Mouse (Mus musculus) testis, adult 2 months (tissue): ENCODE data around the gene Rbm42. TPM values are rescaled to one million over a fixed set of nuclear protein-coding genes. Genes with fewer than 3 reads are reported as not detected.

Source experiments
- H3K27ac ChIP-seq: fragments of 200-500 bp; 2 replicates; pipeline ENCODE4 v1.5.1; 2012; ENCODE audit warnings: low read depth, low read length; ENCODE audit not compliant: control insufficient read depth, insufficient read depth
- H3K27me3 ChIP-seq: fragments of 200-500 bp; 2 replicates; pipeline ENCODE4 v1.6.1; 2012; ENCODE audit warnings: mild to moderate bottlenecking, low read length, moderate library complexity; ENCODE audit not compliant: control insufficient read depth, insufficient read depth
- H3K36me3 ChIP-seq: fragments of 200-500 bp; 2 replicates; pipeline ENCODE4 v1.6.1; 2012; ENCODE audit warnings: mild to moderate bottlenecking, low read length; ENCODE audit not compliant: control insufficient read depth, insufficient read depth
- H3K4me1 ChIP-seq: fragments of 200-500 bp; 2 replicates; pipeline ENCODE4 v1.6.1; 2012; ENCODE audit warnings: low read length; ENCODE audit not compliant: control insufficient read depth, insufficient read depth
- H3K4me3 ChIP-seq: fragments of 200-500 bp; 2 replicates; pipeline ENCODE4 v1.5.1; 2012; ENCODE audit warnings: low read depth, mild to moderate bottlenecking, low read length, moderate library complexity, mixed read lengths; ENCODE audit not compliant: control insufficient read depth
- CTCF ChIP-seq: fragments of 200-500 bp; IDR thresholded peaks from 2 replicates; pipeline ENCODE4 v1.5.1; 2012; ENCODE audit warnings: low read depth, mild to moderate bottlenecking, inconsistent platforms, low read length, moderate library complexity; ENCODE audit not compliant: control insufficient read depth, insufficient read depth, insufficient replicate concordance
- POLR2A ChIP-seq: fragments of 200-500 bp; IDR thresholded peaks from 2 replicates; pipeline ENCODE4 v1.6.1; 2012; ENCODE audit warnings: low read depth, mild to moderate bottlenecking, inconsistent platforms, low read length, moderate library complexity; ENCODE audit not compliant: control insufficient read depth
- polyA plus RNA-seq: library from polyadenylated mRNA; depleted of rRNA; stranded (reverse); fragments of >200 nt; gene quantifications from 2 replicates; pipeline ENCODE4 v1.2.3, GENCODE M21; 2012; rRNA removed

The Rbm42 gene
- polyA plus RNA-seq, 1 experiment: 27.1 TPM

DNA sequence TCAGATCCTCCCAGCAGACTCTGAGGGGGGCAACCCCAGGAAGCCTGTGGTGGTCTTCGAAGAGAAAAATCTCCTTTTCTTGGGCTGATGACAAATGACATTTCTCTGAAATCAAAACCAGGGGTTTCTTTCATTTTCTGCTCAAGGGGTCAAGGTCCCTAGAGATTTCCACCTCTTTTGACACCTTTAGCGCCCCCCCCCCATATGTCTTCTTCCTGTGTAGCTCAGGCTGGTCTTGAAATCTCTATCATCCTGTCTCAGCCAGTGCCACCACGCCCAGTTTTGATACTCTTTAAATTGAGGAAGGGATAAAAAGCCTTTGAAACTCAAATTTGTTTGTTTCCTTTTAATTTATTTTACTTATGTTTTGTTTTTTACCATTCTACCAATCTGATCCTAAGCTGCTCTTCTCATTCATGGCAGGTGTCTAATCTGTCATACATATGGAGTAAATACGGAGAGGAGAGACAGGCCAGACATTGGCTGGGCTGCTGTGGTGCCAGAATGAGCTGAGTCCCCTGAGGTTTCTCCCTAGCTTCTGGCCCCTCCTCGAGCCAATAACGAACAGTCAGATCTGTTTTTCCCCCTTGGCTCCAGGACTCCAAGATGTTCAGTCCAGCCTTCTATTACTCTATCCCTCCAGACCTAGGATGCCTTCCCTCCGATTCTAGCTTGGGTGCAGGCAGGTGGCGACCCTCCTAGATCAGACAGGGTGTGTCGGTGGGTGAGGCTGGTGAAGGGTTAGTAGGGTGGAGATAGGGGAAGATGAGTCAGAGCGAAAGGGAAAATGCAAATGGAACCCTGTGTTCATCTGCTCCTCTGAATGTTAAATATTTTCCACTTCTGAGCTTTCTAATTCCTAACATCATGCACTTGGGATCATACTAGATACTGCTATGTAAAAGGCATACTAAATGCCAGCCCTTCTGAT is 56.3 kb downstream of the Rbm42 start:
- Histone ChIP-seq H3K36me3 (peaks cover 2% of the 10 kb centered on the region), H3K4me1 (peaks cover 25% of the 10 kb centered on the region), H3K27ac (no peak overlapping the region), H3K27me3 (no peaks in the 10 kb centered on the region), H3K4me3 (peak overlapping the region; percentile 77)
- TF ChIP-seq CTCF: no peak
- no peak for TF ChIP-seq POLR2A

DNA sequence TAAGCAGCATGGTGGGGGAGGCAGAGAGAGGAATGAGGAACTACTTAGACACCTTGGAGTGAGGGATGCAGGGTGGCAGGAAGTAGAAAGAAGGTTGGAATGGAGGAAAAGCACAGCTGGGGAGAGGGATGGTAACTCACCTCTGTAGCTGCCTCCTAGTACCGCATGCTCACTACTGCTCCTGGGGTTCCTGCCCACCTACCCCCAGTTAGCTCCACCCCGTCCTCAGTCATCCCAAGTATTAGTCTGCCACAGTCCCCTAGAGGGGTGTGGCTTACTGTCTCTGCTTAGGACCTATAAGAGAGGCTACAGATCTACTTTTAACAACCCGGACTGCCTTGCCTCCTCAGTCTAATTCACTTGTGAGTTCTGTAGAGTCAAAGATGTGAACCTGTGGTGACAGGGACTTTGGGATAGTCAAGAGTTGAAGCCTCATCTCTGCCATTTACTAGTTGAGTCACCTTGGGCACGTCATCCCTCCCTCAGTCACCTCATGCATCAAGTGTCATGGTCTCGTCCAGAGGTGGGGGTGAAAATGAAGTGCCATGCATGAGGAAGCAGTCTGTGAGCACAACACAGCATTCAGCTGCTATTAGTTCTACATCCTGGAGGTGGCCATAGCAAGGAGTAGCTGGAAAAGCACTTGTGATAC is 57.2 kb downstream of the Rbm42 start:
- Histone ChIP-seq H3K4me1 (peaks cover 27% of the 10 kb centered on the region), H3K4me3 (peak overlapping the region; percentile 77), H3K27ac (peak overlapping the region; percentile 19; the same call in 1 of the 2 replicates), H3K36me3 (no peaks in the 10 kb centered on the region; the same call in none of the 2 replicates), H3K27me3 (no peaks in the 10 kb centered on the region)
- TF ChIP-seq CTCF (no peak), POLR2A (no peak)

DNA sequence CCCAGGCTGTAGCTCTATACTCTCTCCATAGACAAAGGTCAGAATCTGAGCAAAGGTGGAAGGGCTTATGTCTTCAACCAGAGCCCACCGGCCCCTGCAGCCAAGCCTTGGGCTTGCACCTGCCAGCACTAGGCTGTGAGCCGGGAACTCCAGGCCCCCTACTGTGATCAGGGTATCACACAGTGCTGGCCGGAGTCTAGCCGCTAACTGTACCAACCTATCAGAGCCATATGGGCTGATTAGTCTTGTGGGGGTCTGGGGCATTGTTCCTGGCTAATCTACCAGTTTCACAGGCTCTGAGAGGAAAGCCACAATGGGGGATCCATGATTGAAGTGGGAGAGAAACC is 58.5 kb downstream of the Rbm42 start:
- Histone ChIP-seq H3K27me3 (no peaks in the 10 kb centered on the region), H3K27ac (peak overlapping the region; percentile 10; the same call in 1 of the 2 replicates), H3K4me3 (peak overlapping the region; percentile 88), H3K4me1 (peaks cover 33% of the 10 kb centered on the region), H3K36me3 (no peaks in the 10 kb centered on the region; the same call in 1 of the 2 replicates)
- TF ChIP-seq CTCF (no peak), POLR2A (no peak)

Other genes with a start within 250 kb of the Rbm42 start
- gene Tyrobp, start 236.6 kb downstream of the Rbm42 start, polyA plus RNA-seq: 7.0 and 9.1 TPM in 2 replicates
- 0.93 TPM in 1 of 2 replicates, not detected in the other for gene Hcst, start 230.5 kb downstream of the Rbm42 start, polyA plus RNA-seq
- 0.36 and 0.52 TPM in 2 replicates for gene Nfkbid, start 228.6 kb downstream of the Rbm42 start, polyA plus RNA-seq
- gene Aplp1, start 204.8 kb downstream of the Rbm42 start, polyA plus RNA-seq: 15.1 and 15.6 TPM in 2 replicates
- 0.31 TPM in 1 of 2 replicates, not detected in the other for gene Kirrel2, start 192.6 kb downstream of the Rbm42 start, polyA plus RNA-seq
- 0.07 and 0.12 TPM in 2 replicates for gene Nphs1, start 192.0 kb downstream of the Rbm42 start, polyA plus RNA-seq
- gene Prodh2, start 156.7 kb downstream of the Rbm42 start, polyA plus RNA-seq: 0.10 TPM in 1 of 2 replicates, not detected in the other
- 136 TPM in 2 replicates for gene Arhgap33, start 115.3 kb downstream of the Rbm42 start, polyA plus RNA-seq
- 74.3 and 82.9 TPM in 2 replicates for gene Hspb6, start 98.1 kb downstream of the Rbm42 start, polyA plus RNA-seq
- gene Proser3, start 98.0 kb downstream of the Rbm42 start, polyA plus RNA-seq: 33.9 and 37.5 TPM in 2 replicates
- gene Lin37, start 90.5 kb downstream of the Rbm42 start, polyA plus RNA-seq: 39.9 and 47.0 TPM in 2 replicates
- 51.9 and 52.2 TPM in 2 replicates for gene U2af1l4, start 87.0 kb downstream of the Rbm42 start, polyA plus RNA-seq
- gene Gm49396, start 87.0 kb downstream of the Rbm42 start, polyA plus RNA-seq: 0.58 and 0.80 TPM in 2 replicates
- gene Psenen, start 86.7 kb downstream of the Rbm42 start, polyA plus RNA-seq: 147 and 167 TPM in 2 replicates
- 0.80 and 1.0 TPM in 2 replicates for gene Igflr1, start 84.9 kb downstream of the Rbm42 start, polyA plus RNA-seq
- gene Kmt2b, start 61.6 kb downstream of the Rbm42 start, polyA plus RNA-seq: 56.1 and 61.0 TPM in 2 replicates
- 180 and 203 TPM in 2 replicates for gene Zbtb32, start 51.4 kb downstream of the Rbm42 start, polyA plus RNA-seq
- gene Upk1a, start 37.5 kb downstream of the Rbm42 start, polyA plus RNA-seq: 6.5 TPM in 2 replicates
- gene Cox6b1, start 24.2 kb downstream of the Rbm42 start, polyA plus RNA-seq: 51.8 and 74.9 TPM in 2 replicates
- 7.9 and 8.4 TPM in 2 replicates for gene Etv2, start 14.5 kb downstream of the Rbm42 start, polyA plus RNA-seq
- gene Haus5, start 14.7 kb upstream of the Rbm42 start, polyA plus RNA-seq: 21.1 and 22.4 TPM in 2 replicates
- gene Pmis2, start 21.3 kb upstream of the Rbm42 start, polyA plus RNA-seq: 142 and 177 TPM in 2 replicates
- gene 2200002J24Rik, start 48.6 kb upstream of the Rbm42 start, polyA plus RNA-seq: 88.8 and 103 TPM in 2 replicates
- 2.7 TPM in 2 replicates for gene Atp4a, start 61.9 kb upstream of the Rbm42 start, polyA plus RNA-seq
- 161 and 171 TPM in 2 replicates for gene Tmem147, start 79.2 kb upstream of the Rbm42 start, polyA plus RNA-seq
- gene Gapdhs, start 93.4 kb upstream of the Rbm42 start, polyA plus RNA-seq: 4,298 and 4,420 TPM in 2 replicates
- 4.6 and 4.7 TPM in 2 replicates for gene Sbsn, start 101.2 kb upstream of the Rbm42 start, polyA plus RNA-seq
- 7.1 and 9.2 TPM in 2 replicates for gene Dmkn, start 113.4 kb upstream of the Rbm42 start, polyA plus RNA-seq
- 0.41 TPM in 1 of 2 replicates, not detected in the other for gene Krtdap, start 137.6 kb upstream of the Rbm42 start, polyA plus RNA-seq
- 0.09 and 0.14 TPM in 2 replicates for gene Ffar2, start 173.5 kb upstream of the Rbm42 start, polyA plus RNA-seq
- gene Ffar3, start 205.9 kb upstream of the Rbm42 start, polyA plus RNA-seq: not detected in 2 replicates
- gene Ffar1, start 211.2 kb upstream of the Rbm42 start, polyA plus RNA-seq: 0.55 and 0.62 TPM in 2 replicates
- gene Cd22, start 230.0 kb upstream of the Rbm42 start, polyA plus RNA-seq: 0.08 and 0.41 TPM in 2 replicates